17 mouse cellular contexts compared by ENCODE assay signal in the genomic region with DNA sequence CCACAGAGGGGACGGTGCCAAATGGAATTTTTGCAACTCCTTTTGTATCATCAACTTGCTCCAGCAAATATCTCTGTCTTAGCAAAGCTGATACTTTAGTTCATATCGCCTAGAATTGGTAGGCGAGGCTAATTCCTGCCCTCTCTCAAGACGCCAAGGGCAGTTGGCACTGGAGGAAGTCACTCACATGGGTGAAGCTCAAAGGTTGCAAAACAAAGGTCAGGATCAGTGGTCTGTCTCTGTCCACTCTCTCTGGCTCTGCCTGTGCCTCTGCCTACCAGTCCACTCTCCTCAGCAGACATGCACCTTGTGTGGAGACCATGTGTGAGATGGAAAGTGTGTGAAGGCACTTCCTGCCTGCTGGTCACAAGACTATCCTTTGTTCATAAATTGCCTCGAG. TPM values are rescaled to one million over a fixed set of nuclear protein-coding genes. Genes with fewer than 3 reads are reported as not detected.
"Had no signal": no experiment of that assay in that cellular context is flagged by ENCODE, and none has a peak within 500 bp of the region (broad histone marks: within the 10 kb centered on the region; RNA-seq: fewer than 3 reads in every experiment).

No protein-coding gene starts in this region.

- H3K4me3 ChIP-seq: limb, embryonic 13.5 days; liver, embryonic 15.5 days; midbrain, embryonic 10.5 days; myocyte; stomach, embryonic 15.5 days had no signal

- H3K36me3 ChIP-seq: limb, embryonic 13.5 days; midbrain, embryonic 10.5 days; stomach, embryonic 15.5 days had no signal

- H3K27ac ChIP-seq: limb, embryonic 13.5 days; liver, embryonic 15.5 days; midbrain, embryonic 10.5 days; stomach, embryonic 15.5 days had no signal

- H3K9ac ChIP-seq: limb, embryonic 13.5 days; liver, embryonic 15.5 days; lung, embryonic 14.5 days; stomach, embryonic 15.5 days had no signal

- DNase-seq: left cerebral cortex, postnatal 4 days; lung, embryonic 14.5 days; lung, postnatal 10 days; lung, postnatal 4 days; midbrain, embryonic 14.5 days; retina, postnatal 1 day; right cerebral cortex, postnatal 4 days; thymus, adult 2 months; thymus, postnatal 25 days had no signal

- H3K4me2 ChIP-seq: limb, embryonic 13.5 days; liver, embryonic 11.5 days; liver, embryonic 15.5 days; lung, embryonic 14.5 days; stomach, embryonic 15.5 days had no signal

- H3K9me3 ChIP-seq: liver, embryonic 15.5 days; midbrain, embryonic 10.5 days; stomach, embryonic 15.5 days had no signal

- ATAC-seq: intestine, embryonic 16.5 days had no signal

- H3K27me3 ChIP-seq: limb, embryonic 13.5 days; liver, embryonic 15.5 days; stomach, embryonic 15.5 days had no signal

- H3K4me1 ChIP-seq: limb, embryonic 13.5 days; liver, embryonic 15.5 days; stomach, embryonic 15.5 days had no signal

RNA-seq across cellular contexts. Expression of a gene that starts 48.4 kb away (rescaled TPM):
- total RNA-seq: neutrophil, adult 5-6 weeks had no signal
